22 mouse cellular contexts compared by ENCODE assay signal in genomic region chr15:102198841-102199240, GRCm38 (mm10). TPM values are rescaled to one million over a fixed set of nuclear protein-coding genes. Genes with fewer than 3 reads are reported as not detected.
A peak's percentile ranks its signal among the peaks of the same experiment; 100 is the strongest.
DNase-seq lines count a peak whose midpoint lies in the region; ATAC-seq and TF ChIP-seq lines count a peak whose summit lies in the region.
"Had no signal": no experiment of that assay in that cellular context is flagged by ENCODE, and none has a peak within 500 bp of the region (broad histone marks: within the 10 kb centered on the region; RNA-seq: fewer than 3 reads in every experiment).

No protein-coding gene starts in this region.

- no peaks in the 10 kb centered on the region for H3K9me3 ChIP-seq in liver, embryonic 16.5 days (replicated peaks; ENCODE audit: control insufficient read depth, low read length)
- H3K9me3 ChIP-seq: hindbrain, embryonic 12.5 days; lung, embryonic 15.5 days; megakaryocyte, embryonic 14.5 days; midbrain, embryonic 15.5 days had no signal

- H3K27ac ChIP-seq in kidney, adult 2 months (ENCODE audit: insufficient read depth, low read depth, low read length) = no peak overlapping the region
- H3K27ac ChIP-seq in liver, embryonic 16.5 days (ENCODE audit: low read length) = peak overlapping the region; percentile 77
- H3K27ac ChIP-seq: hindbrain, embryonic 12.5 days; lung, embryonic 15.5 days; midbrain, embryonic 15.5 days had no signal

- peaks cover 10% of the 10 kb centered on the region; the same call in 1 of the 2 replicates for H3K4me1 ChIP-seq in kidney, adult 2 months (ENCODE audit: control insufficient read depth, insufficient read depth, low read length)
- peaks cover 17% of the 10 kb centered on the region for H3K4me1 ChIP-seq in liver, embryonic 16.5 days (ENCODE audit: control insufficient read depth, low read depth, low read length)

- no peaks in the 10 kb centered on the region for H3K36me3 ChIP-seq in kidney, adult 2 months (ENCODE audit: control insufficient read depth, insufficient read depth, low read length)
- H3K36me3 ChIP-seq in liver, embryonic 16.5 days (ENCODE audit: control insufficient read depth, insufficient read depth) = no peaks in the 10 kb centered on the region
- H3K36me3 ChIP-seq: hindbrain, embryonic 12.5 days; lung, embryonic 15.5 days; midbrain, embryonic 15.5 days had no signal

- 71% methylated on average over 4 of the region's 4 CpGs for WGBS in kidney, adult 2 months
- 55% methylated on average over 4 of the region's 4 CpGs for WGBS in liver, embryonic 16.5 days (ENCODE audit: insufficient replicate concordance)

- no peak for TF ChIP-seq CTCF in kidney, adult 2 months (conservative IDR thresholded peaks at IDR 0.05; ENCODE audit: insufficient read depth, insufficient read length, low read depth, low read length)

- no peak overlapping the region for H3K4me2 ChIP-seq in liver, embryonic 16.5 days (ENCODE audit: low read depth, low read length)
- H3K4me2 ChIP-seq: heart, embryonic 11.5 days; hindbrain, embryonic 12.5 days; lung, embryonic 15.5 days; midbrain, embryonic 15.5 days had no signal

- ATAC-seq in liver, embryonic 16.5 days (ENCODE audit: low read depth) = peak; percentile 19
- ATAC-seq: forebrain, embryonic 14.5 days; midbrain, embryonic 15.5 days had no signal

- no peak overlapping the region for H3K9ac ChIP-seq in liver, embryonic 16.5 days (ENCODE audit: low read depth, low read length)
- H3K9ac ChIP-seq: hindbrain, embryonic 12.5 days; lung, embryonic 15.5 days; midbrain, embryonic 15.5 days had no signal

- H3K27me3 ChIP-seq in kidney, adult 2 months (replicated peaks; ENCODE audit: control insufficient read depth, insufficient read depth, low read length) = no peaks in the 10 kb centered on the region
- no peaks in the 10 kb centered on the region for H3K27me3 ChIP-seq in liver, embryonic 16.5 days (ENCODE audit: control insufficient read depth, insufficient read depth, low read depth, low read length)
- H3K27me3 ChIP-seq: hindbrain, embryonic 12.5 days; lung, embryonic 15.5 days; midbrain, embryonic 15.5 days had no signal

- no peak overlapping the region for H3K4me3 ChIP-seq in kidney, adult 2 months (ENCODE audit: insufficient read depth, low read depth, low read length)
- no peak overlapping the region for H3K4me3 ChIP-seq in liver, embryonic 16.5 days (ENCODE audit: low read depth, low read length)
- H3K4me3 ChIP-seq: hindbrain, embryonic 12.5 days; lung, embryonic 15.5 days; megakaryocyte, embryonic 14.5 days; midbrain, embryonic 15.5 days; myocyte had no signal

- DNase-seq in kidney, adult 2 months = peak; percentile 64
- DNase-seq in kidney, postnatal 4 days = no peak
- peak; percentile 78 for DNase-seq in fat pad, adult 2 months (ENCODE audit: extremely low read depth, low read depth, low spot score)
- DNase-seq in skeletal muscle tissue, adult 2 months (ENCODE audit: low read depth, low spot score) = peak; percentile 19
- DNase-seq in cerebellum, adult 18-20 months = no peak
- DNase-seq in heart, adult 9 months (ENCODE audit: low spot score in 2 of 2) = no peak
- DNase-seq: adrenal gland, adult 8-10 months; cerebellum, adult 2 months; cerebellum, postnatal 36 days; gastrocnemius, postnatal 25 days; heart, postnatal 14 days; kidney, adult 8-10 months; spleen, adult 18-20 months had no signal

- no peak for TF ChIP-seq POLR2A in kidney, adult 2 months (IDR thresholded peaks at IDR 0.05; ENCODE audit: low read depth, low read length)

RNA-seq across cellular contexts. Expression of gene Zfp740, which starts 4.2 kb away (rescaled TPM):
- polyA plus RNA-seq in kidney, adult 2 months (2012; rRNA removed) = 29.1 and 30.3 TPM in 2 replicates
- 16.3 and 17.1 TPM in 2 replicates for polyA plus RNA-seq in liver, embryonic 16.5 days (2015; fragmentation: Nextera tagmentation; extraction: Ambion mirVana)

RNA-seq across cellular contexts. Expression of gene Csad, which starts 5.7 kb away (rescaled TPM):
- polyA plus RNA-seq in kidney, adult 2 months (2012; rRNA removed) = 216 and 255 TPM in 2 replicates
- polyA plus RNA-seq in liver, embryonic 16.5 days (2015; fragmentation: Nextera tagmentation; extraction: Ambion mirVana) = 53.0 and 60.2 TPM in 2 replicates

RNA-seq across cellular contexts. Expression of gene Itgb7, which starts 32.9 kb away (rescaled TPM):
- 2.7 and 11.1 TPM in 2 replicates for polyA plus RNA-seq in kidney, adult 2 months (2012; rRNA removed)
- polyA plus RNA-seq in liver, embryonic 16.5 days (2015; fragmentation: Nextera tagmentation; extraction: Ambion mirVana) = 5.5 and 5.6 TPM in 2 replicates

RNA-seq across cellular contexts. Expression of gene Soat2, which starts 48.5 kb away (rescaled TPM):
- 1.1 and 1.2 TPM in 2 replicates for polyA plus RNA-seq in kidney, adult 2 months (2012; rRNA removed)
- 33.6 and 34.4 TPM in 2 replicates for polyA plus RNA-seq in liver, embryonic 16.5 days (2015; fragmentation: Nextera tagmentation; extraction: Ambion mirVana)
- polyA plus RNA-seq: cerebellum, adult 2 months; forebrain, embryonic 14.5 days; midbrain, embryonic 15.5 days; neural tube, embryonic 14.5 days had no signal

RNA-seq across cellular contexts. Expression of gene Igfbp6, which starts 54.7 kb away (rescaled TPM):
- 18.5 and 26.8 TPM in 2 replicates for polyA plus RNA-seq in kidney, adult 2 months (2012; rRNA removed)
- 1.5 and 2.4 TPM in 2 replicates for polyA plus RNA-seq in liver, embryonic 16.5 days (2015; fragmentation: Nextera tagmentation; extraction: Ambion mirVana)
- polyA plus RNA-seq: hindbrain, embryonic 12.5 days had no signal

Comparison
In these comparisons a context has a peak if more than half of its experiments do, and no peak if none do; other contexts are left out.
1. DNase-seq: peak in kidney, adult 2 months (single experiment), fat pad, adult 2 months (single experiment) and skeletal muscle tissue, adult 2 months (single experiment); none in kidney, postnatal 4 days (0 of 2), cerebellum, adult 18-20 months (0 of 2) and heart, adult 9 months (0 of 2).